Mouse (Mus musculus) small intestine, adult 2 months (tissue): Measurements from ENCODE around the gene Mttp. TPM values are rescaled to one million over a fixed set of nuclear protein-coding genes. Genes with fewer than 3 reads are reported as not detected.

Experiments
- H3K27ac ChIP-seq: fragments of 200-500 bp; 2 replicates; pipeline ENCODE4 v1.5.1; 2012; ENCODE audit warnings: low read depth, low read length, control low read depth, inconsistent platforms; ENCODE audit not compliant: insufficient read depth
- H3K27me3 ChIP-seq: fragments of 200-500 bp; 2 replicates; pipeline ENCODE4 v1.6.1; 2012; ENCODE audit warnings: mild to moderate bottlenecking, moderate library complexity, low read length, inconsistent platforms; ENCODE audit not compliant: control insufficient read depth, insufficient read depth
- H3K36me3 ChIP-seq: fragments of 200-500 bp; 2 replicates; pipeline ENCODE4 v1.6.1; 2012; ENCODE audit warnings: mild to moderate bottlenecking, low read length, control low read depth, inconsistent platforms; ENCODE audit not compliant: control insufficient read depth, insufficient read depth
- H3K4me1 ChIP-seq: fragments of 200-500 bp; 2 replicates; pipeline ENCODE4 v1.6.1; 2012; ENCODE audit warnings: low read length, inconsistent platforms, mixed read lengths; ENCODE audit not compliant: control insufficient read depth, insufficient read depth, insufficient read length
- H3K4me3 ChIP-seq: fragments of 200-500 bp; 2 replicates; pipeline ENCODE4 v1.5.1; 2012; ENCODE audit warnings: low read depth, mild to moderate bottlenecking, control low read depth, inconsistent platforms, low read length, moderate library complexity
- CTCF ChIP-seq: fragments of 200-500 bp; IDR thresholded peaks from 2 replicates; pipeline ENCODE4 v1.5.1; 2012; ENCODE audit warnings: low read depth, mild to moderate bottlenecking, control low read depth, inconsistent platforms, low read length, moderate library complexity, mixed read lengths; ENCODE audit not compliant: insufficient replicate concordance, insufficient read length; ENCODE audit errors: extremely low read depth
- POLR2A ChIP-seq: fragments of 200-500 bp; IDR thresholded peaks from 2 replicates; pipeline ENCODE4 v1.6.1; 2012; ENCODE audit warnings: low read depth, mild to moderate bottlenecking, control low read depth, inconsistent platforms, low read length, moderate library complexity
- WGBS: fragments of 180-500 bp; shearing (Covaris S2); methylation state at CpG from one replicate; pipeline ENCODE4 v1.1.7; 2018; 5-methylcytosine and 5-hydroxymethylcytosine counted together
- polyA plus RNA-seq: library from polyadenylated mRNA; depleted of rRNA; stranded (reverse); fragments of >200 nt; gene quantifications from 2 replicates; pipeline ENCODE4 v1.2.3, GENCODE M21; 2012

The Mttp gene
- polyA plus RNA-seq, 1 experiment, result 108 TPM

DNA sequence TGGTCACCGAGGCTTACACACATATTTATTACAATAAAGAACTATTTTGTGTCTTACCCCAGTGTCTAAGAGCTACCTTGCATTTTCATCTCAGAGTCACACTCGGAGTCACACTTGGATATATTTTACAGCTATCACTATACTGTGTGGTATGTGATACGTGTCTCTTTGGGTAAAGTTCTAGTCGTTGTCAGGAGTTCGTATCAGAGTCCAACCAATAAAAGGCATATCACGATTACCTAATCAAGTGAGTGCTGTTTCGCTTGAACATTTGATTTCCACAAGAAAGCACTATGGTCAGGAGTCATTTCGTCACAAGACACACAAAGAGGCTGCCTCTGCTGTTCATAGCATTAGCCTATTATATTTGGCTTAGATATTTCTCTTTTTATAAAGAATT, 11.3 kb downstream of the Mttp start:
- H3K27me3 ChIP-seq, result no peaks in the 10 kb centered on the region
- 30% methylated on average over 8 of the region's 8 CpGs for WGBS

DNA sequence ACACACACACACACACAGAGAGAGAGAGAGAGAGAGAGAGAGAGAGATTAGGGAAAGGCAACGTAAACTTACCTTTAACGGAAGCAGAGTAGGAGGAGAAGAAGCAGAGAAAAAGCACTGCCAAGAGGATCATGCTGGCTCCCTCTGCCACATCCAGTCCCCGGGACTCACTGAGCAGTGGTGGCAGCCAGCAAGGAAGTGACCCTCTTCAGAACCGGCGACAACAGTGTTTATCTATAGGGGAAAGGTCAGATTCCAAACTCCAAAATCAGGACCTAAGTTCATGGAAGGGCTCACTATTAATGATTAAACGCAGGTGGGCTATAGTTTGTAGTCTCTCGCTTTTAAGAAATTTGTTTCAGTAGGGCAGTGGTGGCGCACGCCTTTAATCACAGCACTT, 13.6 kb downstream of the Mttp start:
- Histone ChIP-seq H3K27ac (peak overlapping the region; percentile 95), H3K4me3 (peak overlapping the region; percentile 55), H3K36me3 (peaks cover 15% of the 10 kb centered on the region; the same call in 1 of the 2 replicates), H3K27me3 (no peaks in the 10 kb centered on the region), H3K4me1 (peaks cover 14% of the 10 kb centered on the region; the same call in 1 of the 2 replicates)
- TF ChIP-seq POLR2A (peak; percentile 96), CTCF (no peak)
- 23% methylated on average over 9 of the region's 9 CpGs for WGBS

More for the DNA sequence above, 11.3 kb downstream of the Mttp start:
- no peak for TF ChIP-seq POLR2A
- TF ChIP-seq CTCF, result no peak
- Histone ChIP-seq H3K4me3 (no peak overlapping the region; the same call in 1 of the 2 replicates), H3K27ac (peak overlapping the region; percentile 99), H3K36me3 (peaks cover 4% of the 10 kb centered on the region; the same call in 1 of the 2 replicates), H3K4me1 (peaks cover 12% of the 10 kb centered on the region; the same call in 1 of the 2 replicates)

DNA sequence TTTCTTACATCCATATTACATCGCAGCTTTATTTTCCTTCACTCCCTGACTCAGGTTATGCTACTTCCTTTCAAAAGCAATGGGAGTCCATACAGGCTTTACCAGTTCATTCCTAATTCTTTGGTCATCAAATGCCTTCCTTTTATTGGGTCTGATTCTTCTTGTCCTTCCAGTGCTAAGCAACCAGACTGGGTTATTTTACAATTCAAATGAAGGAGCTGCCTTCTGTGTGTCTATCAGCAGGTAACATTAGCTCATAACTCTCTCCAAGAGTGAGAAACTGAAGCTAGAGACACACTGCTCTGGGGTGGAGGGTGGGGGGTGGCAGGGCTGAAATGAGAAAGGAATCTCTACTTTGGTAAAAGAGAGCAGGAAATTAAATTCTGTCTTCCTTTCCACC, 14.1 kb downstream of the Mttp start:
- no peaks in the 10 kb centered on the region for H3K27me3 ChIP-seq
- peaks cover 11% of the 10 kb centered on the region; the same call in 1 of the 2 replicates for H3K4me1 ChIP-seq
- peak overlapping the region; percentile 95 for H3K27ac ChIP-seq
- TF ChIP-seq CTCF (no peak), POLR2A (no peak)
- peaks cover 16% of the 10 kb centered on the region; the same call in 1 of the 2 replicates for H3K36me3 ChIP-seq
- WGBS, result 34% methylated on average over 1 of the region's 1 CpGs
- H3K4me3 ChIP-seq, result peak overlapping the region; percentile 55; the same call in 1 of the 2 replicates

- Histone ChIP-seq H3K4me3 (peak overlapping the region; percentile 78), H3K27me3 (no peaks in the 10 kb centered on the region), H3K4me1 (peaks cover 14% of the 10 kb centered on the region; the same call in 1 of the 2 replicates), H3K36me3 (peaks cover 30% of the 10 kb centered on the region), H3K27ac (peak overlapping the region; percentile 82)
- 50% methylated on average over 6 of the region's 6 CpGs for WGBS
- TF ChIP-seq CTCF (no peak), POLR2A (no peak)
Observed at GRCm38 (mm10) chr3:138129110-138129509, 15.7 kb downstream of the Mttp start.

- no peak overlapping the region; the same call in 1 of the 2 replicates for H3K27ac ChIP-seq
- peaks cover 25% of the 10 kb centered on the region for H3K4me1 ChIP-seq
- no peaks in the 10 kb centered on the region for H3K27me3 ChIP-seq
- 0 out of 2 replicates have a peak overlapping the region, but pooled peaks have one; percentile 5 for H3K4me3 ChIP-seq
- WGBS, result 76% methylated on average over 10 of the region's 10 CpGs
- H3K36me3 ChIP-seq, result peaks cover 65% of the 10 kb centered on the region
- TF ChIP-seq POLR2A, result no peak
- no peak for TF ChIP-seq CTCF
Observed at GRCm38 (mm10) chr3:138123842-138124241, 20.9 kb downstream of the Mttp start.

DNA sequence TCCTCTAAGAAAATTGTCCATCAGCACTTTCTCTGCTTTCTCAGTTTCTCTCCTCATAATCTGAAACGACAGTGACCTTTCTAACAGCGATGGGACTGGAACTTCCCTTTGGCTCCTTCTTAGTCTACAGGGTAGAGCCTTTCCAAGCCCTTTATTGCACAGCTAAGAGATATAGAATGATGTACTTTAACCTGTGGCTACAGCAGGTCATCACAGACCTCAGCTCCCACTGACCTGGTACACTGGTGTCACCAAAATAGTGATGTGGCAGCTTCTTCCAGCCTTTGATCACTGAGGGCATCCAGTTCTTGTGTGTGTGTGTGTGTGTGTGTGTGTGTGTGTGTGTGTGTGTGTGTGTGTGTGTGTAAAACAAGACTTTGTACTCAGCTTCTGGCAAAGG, 23.3 kb downstream of the Mttp start:
- H3K4me3 ChIP-seq, result no peak overlapping the region
- WGBS, result 40% methylated on average over 2 of the region's 2 CpGs
- peak overlapping the region; percentile 78; the same call in 1 of the 2 replicates for H3K27ac ChIP-seq
- H3K36me3 ChIP-seq, result peaks cover 69% of the 10 kb centered on the region
- TF ChIP-seq CTCF (no peak), POLR2A (no peak)
- H3K4me1 ChIP-seq, result peaks cover 27% of the 10 kb centered on the region
- H3K27me3 ChIP-seq, result no peaks in the 10 kb centered on the region

- H3K27ac ChIP-seq, result peak overlapping the region; percentile 67; the same call in 1 of the 2 replicates
- H3K36me3 ChIP-seq, result peaks cover 73% of the 10 kb centered on the region
- H3K4me1 ChIP-seq, result peaks cover 23% of the 10 kb centered on the region
- TF ChIP-seq POLR2A, result no peak
- TF ChIP-seq CTCF, result no peak
- no peaks in the 10 kb centered on the region for H3K27me3 ChIP-seq
- 92% methylated on average over 16 of the region's 16 CpGs for WGBS
- H3K4me3 ChIP-seq, result no peak overlapping the region
Observed at GRCm38 (mm10) chr3:138119444-138120105, 25.2 kb downstream of the Mttp start.
